Mouse (Mus musculus) ES-CJ7 (cell line): Measurements from ENCODE around the gene Taf8.
A peak's percentile ranks its signal among the peaks of the same experiment; 100 is the strongest.

Source experiments
- DNase-seq: peaks from one replicate; pipeline ENCODE4 v3.0.0; 2011; ENCODE audit warnings: low read depth, low spot score

The Taf8 gene

GRCm38 (mm10) chr17:47484241-47484921 is 17.7 kb downstream of the Taf8 start:
- DNase-seq, result peak; percentile 91

- peak; percentile 86 for DNase-seq
These were observed 19.7 kb downstream of the Taf8 start for GRCm38 (mm10) chr17:47482401-47482800.

- DNase-seq, result no peak
These were observed 22.2 kb downstream of the Taf8 start for GRCm38 (mm10) chr17:47479887-47480286.

DNA sequence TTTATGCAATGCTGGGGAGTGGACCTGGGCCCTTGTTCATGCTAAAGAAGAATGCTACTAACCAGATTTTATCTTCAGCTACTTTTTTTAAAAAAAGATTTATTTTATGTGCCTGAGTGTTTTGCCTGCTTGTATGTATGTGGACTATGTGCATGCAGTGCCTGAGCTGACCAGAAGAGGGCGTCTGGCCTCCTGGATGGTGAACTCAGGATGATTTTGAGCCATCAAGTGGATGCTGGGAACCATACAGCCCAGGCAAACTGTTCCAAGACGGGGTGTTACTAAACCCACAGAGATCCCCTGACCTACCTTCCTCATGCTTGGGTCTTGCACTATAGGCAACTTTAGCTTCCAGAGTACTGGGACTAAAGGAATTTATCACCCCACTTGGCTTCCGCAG is 26.4 kb downstream of the Taf8 start:
- peak; percentile 87 for DNase-seq

- no peak for DNase-seq
These were observed 26.9 kb downstream of the Taf8 start for GRCm38 (mm10) chr17:47475181-47475580.

- no peak for DNase-seq
These were observed 27.8 kb downstream of the Taf8 start for GRCm38 (mm10) chr17:47474250-47474649.

- DNase-seq, result peak; percentile 73
These were observed 28.6 kb downstream of the Taf8 start for GRCm38 (mm10) chr17:47473434-47473974.

- no peak for DNase-seq
These were observed 29.4 kb downstream of the Taf8 start for GRCm38 (mm10) chr17:47472435-47473350.

- DNase-seq, result no peak
These were observed 31.4 kb downstream of the Taf8 start for GRCm38 (mm10) chr17:47470686-47471085.

- DNase-seq, result no peak
These were observed 32.0 kb downstream of the Taf8 start for GRCm38 (mm10) chr17:47470121-47470520.

DNA sequence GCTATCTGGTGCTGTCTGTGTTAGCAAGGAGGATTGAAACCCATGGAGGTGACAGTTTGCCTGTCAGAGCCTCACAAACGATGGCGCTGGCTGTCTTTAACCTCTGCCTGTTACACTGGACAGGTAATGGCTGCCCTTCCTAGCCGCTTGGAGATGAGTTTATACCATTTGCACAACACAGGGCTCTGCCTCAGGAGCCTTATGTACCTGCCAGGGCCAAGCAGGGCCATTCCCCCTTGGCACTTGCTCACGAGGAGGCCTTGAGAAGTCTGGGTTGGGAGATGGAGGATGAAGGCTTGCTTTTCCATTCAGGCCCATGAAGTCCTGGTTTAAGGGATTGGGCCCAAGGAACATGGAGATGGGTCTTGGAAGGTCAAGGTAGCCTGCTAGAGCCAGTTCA is 32.5 kb downstream of the Taf8 start:
- no peak for DNase-seq

DNA sequence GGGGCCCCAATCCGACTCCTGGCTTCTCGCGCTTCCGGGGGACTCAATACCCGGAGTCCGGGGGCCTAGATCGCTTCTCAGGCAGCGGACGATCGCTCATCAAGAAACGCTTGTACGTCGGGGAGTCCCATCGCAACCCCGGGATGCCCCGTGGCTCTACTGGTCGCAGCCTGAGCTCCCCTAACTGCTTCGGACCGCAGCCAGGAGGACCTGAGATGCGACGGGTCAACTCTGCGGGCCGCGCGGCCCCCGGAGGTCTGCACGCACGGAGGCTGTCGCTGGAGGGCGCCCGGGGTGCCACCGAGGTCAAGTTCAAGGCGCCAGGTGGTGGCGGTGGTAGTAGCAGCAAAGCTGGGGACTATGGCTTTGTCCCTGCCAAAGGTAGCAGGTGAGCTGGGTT is 33.6 kb downstream of the Taf8 start:
- DNase-seq, result peak; percentile 55

- DNase-seq, result peak; percentile 48
These were observed 34.0 kb downstream of the Taf8 start for GRCm38 (mm10) chr17:47468063-47468462.

GRCm38 (mm10) chr17:47467659-47468058 is 34.4 kb downstream of the Taf8 start:
- DNase-seq, result no peak

GRCm38 (mm10) chr17:47466284-47466683 is 35.8 kb downstream of the Taf8 start:
- DNase-seq, result no peak

- DNase-seq, result no peak
These were observed 37.1 kb downstream of the Taf8 start for GRCm38 (mm10) chr17:47465016-47465415.

DNA sequence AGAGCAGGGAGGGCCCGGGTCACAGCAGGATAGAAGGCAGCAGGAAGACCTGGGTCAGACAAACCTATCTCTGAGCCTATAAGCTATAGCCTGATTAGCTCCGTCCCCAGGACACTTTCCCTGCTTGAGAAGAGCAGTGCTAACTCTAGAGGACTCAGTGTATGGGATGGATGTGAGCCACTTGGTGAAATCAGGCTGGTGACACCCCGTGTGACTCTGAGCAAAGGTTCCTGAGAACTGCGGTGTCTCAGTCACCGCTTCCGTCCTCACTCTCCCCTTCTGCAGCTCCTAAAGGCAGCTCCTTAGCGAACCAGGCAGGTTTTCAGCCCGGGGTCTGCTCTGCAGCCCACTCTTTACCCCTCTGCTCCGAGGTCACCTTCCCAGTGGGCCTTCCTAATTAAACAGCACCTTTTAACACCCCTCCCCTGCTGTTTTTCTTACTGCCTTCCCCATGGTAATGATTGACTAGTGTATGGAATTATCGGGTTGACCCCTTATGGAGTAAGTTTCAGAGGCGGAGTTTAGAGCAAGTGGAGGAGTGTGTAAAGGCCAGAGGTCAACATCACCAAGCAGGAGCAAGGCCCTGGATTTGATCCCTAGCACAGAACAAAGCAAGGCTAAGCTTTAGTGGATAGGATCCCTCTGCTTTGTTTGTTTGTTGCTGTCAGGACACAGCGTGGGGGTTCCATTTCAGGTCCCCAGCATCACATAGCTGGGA is 37.7 kb downstream of the Taf8 start:
- DNase-seq, result no peak

GRCm38 (mm10) chr17:47462728-47463388 is 39.2 kb downstream of the Taf8 start:
- DNase-seq, result no peak

GRCm38 (mm10) chr17:47462209-47462608 is 39.9 kb downstream of the Taf8 start:
- DNase-seq, result no peak

- DNase-seq, result no peak
These were observed 40.4 kb downstream of the Taf8 start for GRCm38 (mm10) chr17:47461688-47462087.

- DNase-seq, result no peak
These were observed 42.7 kb downstream of the Taf8 start for GRCm38 (mm10) chr17:47459341-47459919.
